Mouse (Mus musculus): ENCODE results near the gene Ccn2. TPM values are rescaled to one million over a fixed set of nuclear protein-coding genes. Genes with fewer than 3 reads are reported as not detected.

Gene Ccn2
- polyA plus RNA-seq, 1 experiment from 2014 or later, result 14.3 TPM

DNA sequence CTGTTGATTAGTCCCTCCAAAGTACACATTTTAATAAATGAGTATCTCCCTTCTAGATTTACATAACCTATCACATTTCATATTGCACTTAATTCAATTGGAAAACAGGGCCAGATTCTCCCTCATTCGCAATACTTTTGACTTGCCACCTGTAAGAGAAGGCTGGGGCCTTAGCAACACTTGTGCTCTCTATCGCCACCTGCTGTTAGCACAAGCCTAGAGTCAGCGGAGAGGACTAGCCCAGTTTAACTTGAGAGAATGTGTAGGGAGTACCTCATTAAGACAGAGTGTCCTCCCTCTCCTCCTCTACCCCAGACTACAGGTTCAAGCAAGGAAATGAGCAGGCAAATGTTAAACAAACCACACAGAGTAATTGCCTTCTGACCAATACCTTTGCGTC, 4.1 kb upstream of the Ccn2 start:
- Histone ChIP-seq H3K36me3 (no peaks in the 10 kb centered on the region), H3K4me1 (peaks cover 35% of the 10 kb centered on the region), H3K4me3 (no peak overlapping the region), H3K9me3 (no peaks in the 10 kb centered on the region), H3K27me3 (no peaks in the 10 kb centered on the region), H3K9ac (no peak overlapping the region), H3K27ac (no peak overlapping the region), H3K4me2 (no peak overlapping the region)
- ATAC-seq (ENCODE audit: borderline replicate concordance, extremely low read depth, low FRiP score, low TSS enrichment), result no peak
- WGBS, result 19% methylated on average over 4 of the region's 4 CpGs

DNA sequence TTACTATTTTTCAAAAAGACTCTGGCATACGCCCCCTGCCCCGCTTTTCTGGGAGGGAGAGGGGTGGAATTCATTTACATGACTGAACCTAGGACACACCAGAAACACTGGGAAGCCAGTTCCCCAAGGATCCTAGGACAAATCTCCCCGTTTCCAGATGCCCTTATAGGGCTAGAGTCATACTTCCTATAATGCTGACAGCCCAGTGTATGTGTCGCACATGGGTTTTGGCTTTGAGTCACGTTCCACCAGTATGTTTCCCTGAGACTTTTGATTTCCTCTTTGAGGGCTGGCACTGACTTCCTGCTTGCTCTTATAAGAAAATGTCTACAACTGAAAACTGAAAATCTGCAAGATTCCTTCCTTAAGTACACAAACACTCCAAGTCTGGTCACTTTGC, 3.5 kb upstream of the Ccn2 start:
- Histone ChIP-seq H3K4me2 (no peak overlapping the region), H3K27me3 (no peaks in the 10 kb centered on the region), H3K9ac (no peak overlapping the region), H3K4me3 (no peak overlapping the region), H3K36me3 (no peaks in the 10 kb centered on the region), H3K9me3 (no peaks in the 10 kb centered on the region), H3K27ac (0 out of 2 replicates have a peak overlapping the region, but pooled peaks have one; percentile 30), H3K4me1 (peaks cover 41% of the 10 kb centered on the region)
- WGBS, result 47% methylated on average over 5 of the region's 5 CpGs
- ATAC-seq (ENCODE audit: borderline replicate concordance, extremely low read depth, low FRiP score, low TSS enrichment), result no peak

DNA sequence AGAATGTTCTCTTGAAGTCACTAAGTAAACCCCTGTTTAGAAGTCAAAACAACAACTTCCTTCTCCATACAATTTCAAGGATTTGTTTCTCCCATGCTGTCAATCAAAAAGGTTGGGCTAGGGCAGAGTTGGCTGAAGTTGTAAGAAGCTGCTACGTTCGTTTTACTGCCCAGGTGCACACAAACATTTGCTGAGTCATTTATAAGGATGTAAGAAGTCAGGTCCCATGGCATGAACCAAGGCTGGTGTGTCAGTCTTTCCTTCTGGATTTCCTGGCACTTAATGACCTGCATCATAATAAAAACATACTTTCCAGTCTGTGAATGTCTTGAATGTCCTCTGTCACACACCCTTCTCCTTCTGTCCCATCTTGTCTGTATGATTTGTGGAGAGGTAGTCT, 2.9 kb upstream of the Ccn2 start:
- ATAC-seq (ENCODE audit: borderline replicate concordance, extremely low read depth, low FRiP score, low TSS enrichment), result no peak
- WGBS, result 53% methylated on average over 2 of the region's 2 CpGs
- H3K36me3 ChIP-seq, result no peaks in the 10 kb centered on the region
- no peak overlapping the region for H3K4me2 ChIP-seq
- H3K27me3 ChIP-seq, result no peaks in the 10 kb centered on the region
- no peak overlapping the region for H3K4me3 ChIP-seq
- H3K4me1 ChIP-seq, result peaks cover 47% of the 10 kb centered on the region
- H3K27ac ChIP-seq, result 0 out of 2 replicates have a peak overlapping the region, but pooled peaks have one; percentile 30
- no peak overlapping the region for H3K9ac ChIP-seq
- no peaks in the 10 kb centered on the region for H3K9me3 ChIP-seq

DNA sequence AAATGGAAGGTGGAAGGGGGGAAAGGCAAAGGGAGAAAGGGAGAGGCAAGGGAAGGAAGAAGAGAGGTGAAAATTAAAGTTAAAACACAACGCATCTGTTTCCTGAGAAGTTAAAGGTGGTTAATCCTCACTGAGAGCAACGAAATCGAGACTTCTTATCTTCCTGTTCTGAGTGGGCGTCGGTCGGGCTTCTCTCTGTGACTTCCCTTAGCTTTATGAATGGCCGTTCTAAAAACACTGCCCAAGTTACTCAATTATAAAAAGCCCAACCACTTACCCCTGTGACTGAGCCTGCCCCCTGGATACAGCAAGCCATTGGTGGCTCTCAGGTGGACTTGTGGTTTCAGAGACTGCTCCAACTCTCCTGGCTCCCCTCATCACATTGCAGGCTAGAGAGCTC, 2.3 kb upstream of the Ccn2 start:
- H3K4me3 ChIP-seq, result no peak overlapping the region

DNA sequence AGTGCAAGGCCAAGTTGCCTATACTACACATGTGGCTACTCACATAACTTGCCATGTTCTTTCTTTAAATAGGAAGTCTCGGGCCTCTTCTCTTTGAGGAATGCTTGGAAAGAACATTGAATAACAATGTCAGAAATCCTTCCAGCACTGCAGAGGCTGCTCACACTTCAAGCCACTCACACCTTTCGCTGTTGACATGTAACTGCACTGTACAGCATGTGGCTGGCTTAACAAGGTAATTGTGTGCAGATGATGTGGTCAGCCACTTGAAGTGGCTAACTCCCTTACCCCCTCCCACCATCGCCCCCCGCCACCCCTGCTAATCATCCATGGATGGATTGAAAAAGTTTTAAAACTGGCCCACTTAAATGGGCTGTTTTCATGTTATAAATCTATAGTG, 1.7 kb upstream of the Ccn2 start:
- Histone ChIP-seq H3K4me2 (no peak overlapping the region), H3K9me3 (no peaks in the 10 kb centered on the region), H3K9ac (no peak overlapping the region), H3K4me1 (peaks cover 54% of the 10 kb centered on the region), H3K27me3 (no peaks in the 10 kb centered on the region), H3K4me3 (no peak overlapping the region), H3K36me3 (no peaks in the 10 kb centered on the region), H3K27ac (peak overlapping the region; percentile 64)
- ATAC-seq (ENCODE audit: borderline replicate concordance, extremely low read depth, low FRiP score, low TSS enrichment), result no peak
- 38% methylated on average over 4 of the region's 4 CpGs for WGBS

More for the DNA sequence above, 2.3 kb upstream of the Ccn2 start:
- Histone ChIP-seq H3K9me3 (no peaks in the 10 kb centered on the region), H3K27me3 (no peaks in the 10 kb centered on the region), H3K36me3 (no peaks in the 10 kb centered on the region), H3K9ac (no peak overlapping the region), H3K4me2 (no peak overlapping the region), H3K4me1 (peaks cover 53% of the 10 kb centered on the region), H3K27ac (peak overlapping the region; percentile 64)
- ATAC-seq (ENCODE audit: borderline replicate concordance, extremely low read depth, low FRiP score, low TSS enrichment), result no peak
- 38% methylated on average over 7 of the region's 7 CpGs for WGBS

DNA sequence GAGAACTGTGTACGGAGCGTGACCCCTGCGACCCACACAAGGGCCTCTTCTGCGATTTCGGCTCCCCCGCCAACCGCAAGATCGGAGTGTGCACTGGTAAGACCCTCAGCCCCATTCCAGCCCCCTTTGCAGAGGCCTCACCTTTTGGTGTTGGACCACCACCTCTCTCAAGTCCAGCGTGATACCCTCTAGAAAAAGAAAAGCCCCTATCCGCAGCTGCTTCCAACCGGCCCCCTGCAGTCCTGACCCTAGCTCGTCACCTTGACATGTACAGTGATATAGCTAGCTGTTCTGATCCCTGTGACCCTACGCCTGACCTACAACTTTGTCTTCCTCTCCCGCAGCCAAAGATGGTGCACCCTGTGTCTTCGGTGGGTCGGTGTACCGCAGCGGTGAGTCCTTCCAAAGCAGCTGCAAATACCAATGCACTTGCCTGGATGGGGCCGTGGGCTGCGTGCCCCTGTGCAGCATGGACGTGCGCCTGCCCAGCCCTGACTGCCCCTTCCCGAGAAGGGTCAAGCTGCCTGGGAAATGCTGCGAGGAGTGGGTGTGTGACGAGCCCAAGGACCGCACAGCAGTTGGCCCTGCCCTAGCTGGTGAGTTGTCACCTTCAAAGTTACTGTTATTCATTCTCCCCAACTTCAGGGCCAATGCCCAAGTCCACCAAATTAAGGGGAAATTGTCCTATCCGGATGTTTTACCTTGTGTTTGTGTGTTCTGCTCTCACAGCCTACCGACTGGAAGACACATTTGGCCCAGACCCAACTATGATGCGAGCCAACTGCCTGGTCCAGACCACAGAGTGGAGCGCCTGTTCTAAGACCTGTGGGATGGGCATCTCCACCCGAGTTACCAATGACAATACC, 994 bp downstream of the Ccn2 start:
- Histone ChIP-seq H3K4me3 (peak overlapping the region; percentile 73), H3K4me1 (peaks cover 55% of the 10 kb centered on the region), H3K27ac (peak overlapping the region; percentile 97), H3K4me2 (peak overlapping the region; percentile 75), H3K9ac (peak overlapping the region; percentile 77), H3K36me3 (no peaks in the 10 kb centered on the region), H3K9me3 (no peaks in the 10 kb centered on the region), H3K27me3 (no peaks in the 10 kb centered on the region)
- WGBS, result 8% methylated on average over 31 of the region's 31 CpGs
- peak; percentile 14; the same call in 1 of the 2 replicates for ATAC-seq (ENCODE audit: borderline replicate concordance, extremely low read depth, low FRiP score, low TSS enrichment)

DNA sequence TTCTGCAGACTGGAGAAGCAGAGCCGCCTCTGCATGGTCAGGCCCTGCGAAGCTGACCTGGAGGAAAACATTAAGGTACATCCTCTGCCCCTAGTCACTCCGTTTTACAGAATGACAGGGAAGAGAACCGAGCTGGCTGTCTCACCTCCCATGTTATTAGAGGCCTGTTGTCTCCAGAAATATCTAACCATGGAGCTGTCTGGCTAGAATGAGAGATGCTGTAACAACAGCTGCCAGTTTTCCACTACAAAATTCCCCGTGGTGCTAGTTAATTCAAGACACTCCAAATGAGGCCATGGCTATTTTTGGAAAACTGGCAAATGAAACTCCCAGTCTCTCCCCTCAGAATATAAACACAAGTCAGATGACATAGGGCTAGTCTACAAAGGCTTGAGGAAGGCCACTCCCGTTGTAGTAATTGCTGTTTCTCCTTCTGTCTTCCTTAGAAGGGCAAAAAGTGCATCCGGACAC, 1.7 kb downstream of the Ccn2 start:
- Histone ChIP-seq H3K4me1 (peaks cover 49% of the 10 kb centered on the region), H3K9me3 (no peaks in the 10 kb centered on the region), H3K27me3 (no peaks in the 10 kb centered on the region), H3K27ac (peak overlapping the region; percentile 97), H3K4me2 (peak overlapping the region; percentile 75), H3K9ac (no peak overlapping the region), H3K4me3 (peak overlapping the region; percentile 73), H3K36me3 (no peaks in the 10 kb centered on the region)
- peak; percentile 19; the same call in 1 of the 2 replicates for ATAC-seq (ENCODE audit: borderline replicate concordance, extremely low read depth, low FRiP score, low TSS enrichment)
- 33% methylated on average over 7 of the region's 7 CpGs for WGBS

- Histone ChIP-seq H3K9me3 (no peaks in the 10 kb centered on the region), H3K27me3 (no peaks in the 10 kb centered on the region), H3K27ac (peak overlapping the region; percentile 97; the same call in 1 of the 2 replicates), H3K36me3 (no peaks in the 10 kb centered on the region), H3K4me1 (peaks cover 45% of the 10 kb centered on the region), H3K4me2 (peak overlapping the region; percentile 75), H3K9ac (no peak overlapping the region), H3K4me3 (peak overlapping the region; percentile 73; the same call in 1 of the 2 replicates)
- WGBS, result 75% methylated on average over 4 of the region's 4 CpGs
- ATAC-seq (ENCODE audit: borderline replicate concordance, extremely low read depth, low FRiP score, low TSS enrichment), result no peak
Measured at GRCm38 (mm10) chr10:24597789-24598188, 2.5 kb downstream of the Ccn2 start.

- H3K9me3 ChIP-seq, result no peaks in the 10 kb centered on the region
- H3K4me1 ChIP-seq, result peaks cover 36% of the 10 kb centered on the region
- no peak for ATAC-seq (ENCODE audit: borderline replicate concordance, extremely low read depth, low FRiP score, low TSS enrichment)
- no peak overlapping the region for H3K9ac ChIP-seq
- H3K36me3 ChIP-seq, result no peaks in the 10 kb centered on the region
- WGBS, result 84% methylated on average over 6 of the region's 6 CpGs
- H3K27ac ChIP-seq, result no peak overlapping the region
- H3K4me2 ChIP-seq, result no peak overlapping the region
- no peaks in the 10 kb centered on the region for H3K27me3 ChIP-seq
- H3K4me3 ChIP-seq, result no peak overlapping the region
Measured at GRCm38 (mm10) chr10:24598693-24599092, 3.5 kb downstream of the Ccn2 start.

- Histone ChIP-seq H3K4me2 (no peak overlapping the region), H3K9me3 (no peaks in the 10 kb centered on the region), H3K4me1 (peaks cover 25% of the 10 kb centered on the region), H3K9ac (no peak overlapping the region), H3K36me3 (no peaks in the 10 kb centered on the region), H3K27me3 (no peaks in the 10 kb centered on the region), H3K27ac (no peak overlapping the region), H3K4me3 (no peak overlapping the region)
- WGBS, result 51% methylated on average over 5 of the region's 5 CpGs
- ATAC-seq (ENCODE audit: borderline replicate concordance, extremely low read depth, low FRiP score, low TSS enrichment), result no peak
Measured at GRCm38 (mm10) chr10:24599802-24600201, 4.6 kb downstream of the Ccn2 start.

GRCm38 (mm10) chr10:24603035-24603434, 7.8 kb downstream of the Ccn2 start:
- Histone ChIP-seq H3K36me3 (no peaks in the 10 kb centered on the region), H3K27ac (no peak overlapping the region), H3K4me1 (0 out of 2 replicates have a peak, but pooled peaks cover 2% of the 10 kb centered on the region), H3K4me2 (no peak overlapping the region), H3K9me3 (no peaks in the 10 kb centered on the region), H3K27me3 (no peaks in the 10 kb centered on the region), H3K9ac (no peak overlapping the region), H3K4me3 (no peak overlapping the region)
- 52% methylated on average over 2 of the region's 2 CpGs for WGBS
- ATAC-seq (ENCODE audit: borderline replicate concordance, extremely low read depth, low FRiP score, low TSS enrichment), result no peak

GRCm38 (mm10) chr10:24603727-24604126, 8.5 kb downstream of the Ccn2 start:
- H3K4me3 ChIP-seq, result no peak overlapping the region
- no peaks in the 10 kb centered on the region for H3K9me3 ChIP-seq
- H3K4me1 ChIP-seq, result 0 out of 2 replicates have a peak, but pooled peaks cover 2% of the 10 kb centered on the region
- H3K9ac ChIP-seq, result no peak overlapping the region
- ATAC-seq (ENCODE audit: borderline replicate concordance, extremely low read depth, low FRiP score, low TSS enrichment), result no peak
- no peak overlapping the region for H3K27ac ChIP-seq
- H3K27me3 ChIP-seq, result no peaks in the 10 kb centered on the region
- H3K4me2 ChIP-seq, result no peak overlapping the region
- no peaks in the 10 kb centered on the region for H3K36me3 ChIP-seq

Data from lung, embryonic 15.5 days (tissue).